Mouse (Mus musculus): ENCODE results near the gene Esr1. TPM values are rescaled to one million over a fixed set of nuclear protein-coding genes. Genes with fewer than 3 reads are reported as not detected.
A peak's percentile ranks its signal among the peaks of the same experiment; 100 is the strongest.
"Not testable (repeated sequence)": the region's sequence is repeated elsewhere in the genome, so short reads cannot be mapped to it uniquely, and the experiment has no call there.

Esr1 gene
- polyA plus RNA-seq, 1 experiment from 2014 or later = 0.12 TPM

- Histone ChIP-seq H3K9ac (ENCODE audit: low read depth, low read length) (no peak overlapping the region), H3K27ac (ENCODE audit: low read depth, low read length) (no peak overlapping the region), H3K4me1 (replicated peaks; ENCODE audit: control insufficient read depth, insufficient read depth, low read length) (no peaks in the 10 kb centered on the region), H3K9me3 (ENCODE audit: control insufficient read depth, low read length) (no peaks in the 10 kb centered on the region), H3K4me2 (replicated peaks; ENCODE audit: low read depth, low read length) (no peak overlapping the region), H3K4me3 (ENCODE audit: low read depth, low read length) (no peak overlapping the region), H3K27me3 (ENCODE audit: control insufficient read depth, insufficient read depth, low read length) (no peaks in the 10 kb centered on the region), H3K36me3 (ENCODE audit: control insufficient read depth, insufficient read depth, low read length) (no peaks in the 10 kb centered on the region)
- DNase-seq (ENCODE audit: low spot score) (no peak), ATAC-seq (ENCODE audit: low FRiP score) (no peak)
- 81% methylated on average over 2 of the region's 2 CpGs for WGBS
Measured at GRCm38 (mm10) chr10:4738311-4738710, 126.9 kb downstream of the Esr1 start.

- ATAC-seq (ENCODE audit: low FRiP score); H3K9ac ChIP-seq (ENCODE audit: low read depth, low read length); H3K4me2 ChIP-seq (replicated peaks; ENCODE audit: low read depth, low read length); H3K27me3 ChIP-seq (ENCODE audit: control insufficient read depth, insufficient read depth, low read length); H3K4me1 ChIP-seq (replicated peaks; ENCODE audit: control insufficient read depth, insufficient read depth, low read length); H3K36me3 ChIP-seq (ENCODE audit: control insufficient read depth, insufficient read depth, low read length); H3K9me3 ChIP-seq (ENCODE audit: control insufficient read depth, low read length); H3K27ac ChIP-seq (ENCODE audit: low read depth, low read length); H3K4me3 ChIP-seq (ENCODE audit: low read depth, low read length): not testable (repeated sequence)
- 71% methylated on average over 1 of the region's 1 CpGs for WGBS
- peak; percentile 8 for DNase-seq (ENCODE audit: low spot score)
Measured at GRCm38 (mm10) chr10:4751091-4751490, 139.7 kb downstream of the Esr1 start.

GRCm38 (mm10) chr10:4752977-4753376 lies 141.6 kb downstream of the Esr1 start:
- H3K4me2 ChIP-seq (replicated peaks; ENCODE audit: low read depth, low read length) = no peak overlapping the region
- H3K4me1 ChIP-seq (replicated peaks; ENCODE audit: control insufficient read depth, insufficient read depth, low read length) = no peaks in the 10 kb centered on the region

GRCm38 (mm10) chr10:4775541-4775940 lies 164.1 kb downstream of the Esr1 start:
- ATAC-seq (ENCODE audit: low FRiP score) = no peak
- Histone ChIP-seq H3K4me2 (replicated peaks; ENCODE audit: low read depth, low read length) (no peak overlapping the region), H3K27ac (ENCODE audit: low read depth, low read length) (no peak overlapping the region), H3K9me3 (ENCODE audit: control insufficient read depth, low read length) (no peaks in the 10 kb centered on the region), H3K9ac (ENCODE audit: low read depth, low read length) (no peak overlapping the region), H3K4me1 (replicated peaks; ENCODE audit: control insufficient read depth, insufficient read depth, low read length) (no peaks in the 10 kb centered on the region), H3K27me3 (ENCODE audit: control insufficient read depth, insufficient read depth, low read length) (no peaks in the 10 kb centered on the region), H3K36me3 (ENCODE audit: control insufficient read depth, insufficient read depth, low read length) (no peaks in the 10 kb centered on the region), H3K4me3 (ENCODE audit: low read depth, low read length) (no peak overlapping the region)
- WGBS = 86% methylated on average over 3 of the region's 3 CpGs
- no peak for DNase-seq (ENCODE audit: low spot score)

More at GRCm38 (mm10) chr10:4752977-4753376, 141.6 kb downstream of the Esr1 start:
- no peak overlapping the region for H3K27ac ChIP-seq (ENCODE audit: low read depth, low read length)
- no peak overlapping the region for H3K9ac ChIP-seq (ENCODE audit: low read depth, low read length)
- H3K27me3 ChIP-seq (ENCODE audit: control insufficient read depth, insufficient read depth, low read length) = no peaks in the 10 kb centered on the region
- no peak overlapping the region for H3K4me3 ChIP-seq (ENCODE audit: low read depth, low read length)
- H3K36me3 ChIP-seq (ENCODE audit: control insufficient read depth, insufficient read depth, low read length) = no peaks in the 10 kb centered on the region
- ATAC-seq (ENCODE audit: low FRiP score) (no peak), DNase-seq (ENCODE audit: low spot score) (no peak)
- no peaks in the 10 kb centered on the region for H3K9me3 ChIP-seq (ENCODE audit: control insufficient read depth, low read length)
- WGBS = 86% methylated on average over 4 of the region's 4 CpGs

GRCm38 (mm10) chr10:4776007-4776713 lies 164.8 kb downstream of the Esr1 start:
- WGBS = 87% methylated on average over 6 of the region's 6 CpGs
- Histone ChIP-seq H3K27me3 (ENCODE audit: control insufficient read depth, insufficient read depth, low read length) (no peaks in the 10 kb centered on the region), H3K9ac (ENCODE audit: low read depth, low read length) (no peak overlapping the region), H3K4me2 (replicated peaks; ENCODE audit: low read depth, low read length) (no peak overlapping the region), H3K4me3 (ENCODE audit: low read depth, low read length) (no peak overlapping the region), H3K9me3 (ENCODE audit: control insufficient read depth, low read length) (no peaks in the 10 kb centered on the region), H3K4me1 (replicated peaks; ENCODE audit: control insufficient read depth, insufficient read depth, low read length) (no peaks in the 10 kb centered on the region), H3K27ac (ENCODE audit: low read depth, low read length) (no peak overlapping the region), H3K36me3 (ENCODE audit: control insufficient read depth, insufficient read depth, low read length) (no peaks in the 10 kb centered on the region)
- DNase-seq (ENCODE audit: low spot score) = no peak
- no peak for ATAC-seq (ENCODE audit: low FRiP score)

GRCm38 (mm10) chr10:4776714-4777090 lies 165.3 kb downstream of the Esr1 start:
- Histone ChIP-seq H3K9ac (ENCODE audit: low read depth, low read length) (no peak overlapping the region), H3K27me3 (ENCODE audit: control insufficient read depth, insufficient read depth, low read length) (no peaks in the 10 kb centered on the region), H3K4me2 (replicated peaks; ENCODE audit: low read depth, low read length) (no peak overlapping the region), H3K36me3 (ENCODE audit: control insufficient read depth, insufficient read depth, low read length) (no peaks in the 10 kb centered on the region), H3K4me3 (ENCODE audit: low read depth, low read length) (no peak overlapping the region), H3K4me1 (replicated peaks; ENCODE audit: control insufficient read depth, insufficient read depth, low read length) (no peaks in the 10 kb centered on the region), H3K27ac (ENCODE audit: low read depth, low read length) (no peak overlapping the region), H3K9me3 (ENCODE audit: control insufficient read depth, low read length) (no peaks in the 10 kb centered on the region)
- ATAC-seq (ENCODE audit: low FRiP score) (no peak), DNase-seq (ENCODE audit: low spot score) (no peak)
- 82% methylated on average over 4 of the region's 4 CpGs for WGBS

GRCm38 (mm10) chr10:4777996-4778395 lies 166.6 kb downstream of the Esr1 start:
- no peak overlapping the region for H3K4me3 ChIP-seq (ENCODE audit: low read depth, low read length)
- H3K9me3 ChIP-seq (ENCODE audit: control insufficient read depth, low read length) = no peaks in the 10 kb centered on the region
- no peak overlapping the region for H3K9ac ChIP-seq (ENCODE audit: low read depth, low read length)
- no peaks in the 10 kb centered on the region for H3K27me3 ChIP-seq (ENCODE audit: control insufficient read depth, insufficient read depth, low read length)
- H3K36me3 ChIP-seq (ENCODE audit: control insufficient read depth, insufficient read depth, low read length) = no peaks in the 10 kb centered on the region
- no peak overlapping the region for H3K4me2 ChIP-seq (replicated peaks; ENCODE audit: low read depth, low read length)
- ATAC-seq (ENCODE audit: low FRiP score) (no peak), DNase-seq (ENCODE audit: low spot score) (no peak)
- no peak overlapping the region for H3K27ac ChIP-seq (ENCODE audit: low read depth, low read length)
- no peaks in the 10 kb centered on the region for H3K4me1 ChIP-seq (replicated peaks; ENCODE audit: control insufficient read depth, insufficient read depth, low read length)
- WGBS = 68% methylated on average over 3 of the region's 3 CpGs

- DNase-seq (ENCODE audit: low spot score) = no peak
- Histone ChIP-seq H3K4me2 (replicated peaks; ENCODE audit: low read depth, low read length) (no peak overlapping the region), H3K9me3 (ENCODE audit: control insufficient read depth, low read length) (no peaks in the 10 kb centered on the region), H3K36me3 (ENCODE audit: control insufficient read depth, insufficient read depth, low read length) (no peaks in the 10 kb centered on the region), H3K4me3 (ENCODE audit: low read depth, low read length) (no peak overlapping the region), H3K4me1 (replicated peaks; ENCODE audit: control insufficient read depth, insufficient read depth, low read length) (no peaks in the 10 kb centered on the region), H3K27me3 (ENCODE audit: control insufficient read depth, insufficient read depth, low read length) (no peaks in the 10 kb centered on the region), H3K9ac (ENCODE audit: low read depth, low read length) (no peak overlapping the region), H3K27ac (ENCODE audit: low read depth, low read length) (no peak overlapping the region)
- WGBS = 61% methylated on average over 6 of the region's 6 CpGs
- ATAC-seq (ENCODE audit: low FRiP score) = no peak
Measured at GRCm38 (mm10) chr10:4780926-4781325, 169.5 kb downstream of the Esr1 start.

- Histone ChIP-seq H3K9me3 (ENCODE audit: control insufficient read depth, low read length) (no peaks in the 10 kb centered on the region), H3K27me3 (ENCODE audit: control insufficient read depth, insufficient read depth, low read length) (no peaks in the 10 kb centered on the region), H3K4me2 (replicated peaks; ENCODE audit: low read depth, low read length) (no peak overlapping the region), H3K27ac (ENCODE audit: low read depth, low read length) (no peak overlapping the region), H3K4me1 (replicated peaks; ENCODE audit: control insufficient read depth, insufficient read depth, low read length) (no peaks in the 10 kb centered on the region), H3K4me3 (ENCODE audit: low read depth, low read length) (no peak overlapping the region), H3K36me3 (ENCODE audit: control insufficient read depth, insufficient read depth, low read length) (no peaks in the 10 kb centered on the region), H3K9ac (ENCODE audit: low read depth, low read length) (no peak overlapping the region)
- no peak for DNase-seq (ENCODE audit: low spot score)
- ATAC-seq (ENCODE audit: low FRiP score) = no peak
- 93% methylated on average over 5 of the region's 5 CpGs for WGBS
Measured at GRCm38 (mm10) chr10:4787003-4787628, 175.7 kb downstream of the Esr1 start.
